Mouse (Mus musculus) thymus, adult 2 months (tissue): Measurements from ENCODE around the gene Syn2. TPM values are rescaled to one million over a fixed set of nuclear protein-coding genes. Genes with fewer than 3 reads are reported as not detected.

Source experiments
- DNase-seq: peaks from one replicate; pipeline ENCODE4 v3.0.0; 2021
- H3K27ac ChIP-seq: fragments of 200-500 bp; 2 replicates; pipeline ENCODE4 v1.5.1; 2012; ENCODE audit warnings: low read length, control low read depth; ENCODE audit not compliant: control insufficient read depth, insufficient read depth
- H3K27me3 ChIP-seq: fragments of 200-500 bp; 2 replicates; pipeline ENCODE4 v1.6.1; 2012; ENCODE audit warnings: mild to moderate bottlenecking, low read length, moderate library complexity, mixed read lengths; ENCODE audit not compliant: control insufficient read depth, insufficient read depth
- H3K36me3 ChIP-seq: fragments of 200-500 bp; 2 replicates; pipeline ENCODE4 v1.6.1; 2012; ENCODE audit warnings: mild to moderate bottlenecking, low read length, moderate library complexity; ENCODE audit not compliant: control insufficient read depth, insufficient read depth
- H3K4me1 ChIP-seq: fragments of 200-500 bp; replicated peaks from 2 replicates; pipeline ENCODE4 v1.6.1; 2012; ENCODE audit warnings: low read length; ENCODE audit not compliant: control insufficient read depth, insufficient read depth
- H3K4me3 ChIP-seq: fragments of 200-500 bp; 2 replicates; pipeline ENCODE4 v1.5.1; 2012; ENCODE audit warnings: mild to moderate bottlenecking, low read length, control low read depth, moderate library complexity; ENCODE audit not compliant: control insufficient read depth, insufficient read depth
- CTCF ChIP-seq: fragments of 200-500 bp; IDR thresholded peaks from 2 replicates; pipeline ENCODE4 v1.5.1; 2012; ENCODE audit warnings: mild to moderate bottlenecking, control low read depth, low read length, moderate library complexity, borderline replicate concordance; ENCODE audit not compliant: control insufficient read depth, poor library complexity, insufficient read depth; ENCODE audit errors: extremely low read depth
- POLR2A ChIP-seq: fragments of 200-500 bp; IDR thresholded peaks from 2 replicates; pipeline ENCODE4 v1.6.1; 2012; ENCODE audit warnings: mild to moderate bottlenecking, low read length, control low read depth, moderate library complexity; ENCODE audit not compliant: control insufficient read depth, poor library complexity, insufficient read depth; ENCODE audit errors: extremely low read depth
- WGBS: fragments of 180-500 bp; shearing (Covaris S2); methylation state at CpG from one replicate; pipeline ENCODE4 v1.1.7; 2018; 5-methylcytosine and 5-hydroxymethylcytosine counted together
- polyA plus RNA-seq: library from polyadenylated mRNA; depleted of rRNA; stranded (reverse); fragments of >200 nt; gene quantifications from 2 replicates; pipeline ENCODE4 v1.2.3, GENCODE M21; 2012

The Syn2 gene
- polyA plus RNA-seq, 1 experiment = 1.7 TPM

DNA sequence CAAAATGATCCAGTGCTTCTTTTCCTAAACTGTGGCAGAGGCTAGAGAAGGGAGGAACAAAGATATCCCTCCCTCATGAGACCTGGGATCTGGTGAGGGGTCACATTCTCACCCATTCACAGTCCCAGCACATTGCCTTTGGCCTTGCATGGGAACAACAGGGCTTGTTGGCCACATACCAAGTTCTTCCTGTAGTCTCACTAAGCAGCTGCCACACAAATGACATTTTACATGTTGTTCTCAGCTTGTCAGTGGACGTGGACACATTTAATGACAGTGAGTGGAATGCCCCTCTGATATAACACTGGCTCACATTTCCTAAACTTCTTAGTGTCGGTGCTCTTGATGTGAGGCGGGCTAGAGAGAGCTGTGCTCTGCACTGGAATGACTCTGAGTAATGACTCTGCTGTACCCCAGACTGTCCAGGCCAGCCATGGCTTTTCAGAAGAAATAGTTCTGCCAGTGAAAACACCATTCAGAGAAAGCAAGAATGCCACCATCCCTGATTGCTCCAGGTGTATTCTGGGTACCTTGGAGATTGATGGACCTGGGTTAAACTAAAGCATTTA is 106.5 kb downstream of the Syn2 start:
- no peak overlapping the region for H3K4me3 ChIP-seq
- no peaks in the 10 kb centered on the region for H3K27me3 ChIP-seq
- no peaks in the 10 kb centered on the region for H3K36me3 ChIP-seq
- H3K4me1 ChIP-seq = no peaks in the 10 kb centered on the region
- TF ChIP-seq POLR2A (no peak), CTCF (no peak)
- no peak overlapping the region for H3K27ac ChIP-seq
- no peak for DNase-seq
- 91% methylated on average over 3 of the region's 3 CpGs for WGBS

DNA sequence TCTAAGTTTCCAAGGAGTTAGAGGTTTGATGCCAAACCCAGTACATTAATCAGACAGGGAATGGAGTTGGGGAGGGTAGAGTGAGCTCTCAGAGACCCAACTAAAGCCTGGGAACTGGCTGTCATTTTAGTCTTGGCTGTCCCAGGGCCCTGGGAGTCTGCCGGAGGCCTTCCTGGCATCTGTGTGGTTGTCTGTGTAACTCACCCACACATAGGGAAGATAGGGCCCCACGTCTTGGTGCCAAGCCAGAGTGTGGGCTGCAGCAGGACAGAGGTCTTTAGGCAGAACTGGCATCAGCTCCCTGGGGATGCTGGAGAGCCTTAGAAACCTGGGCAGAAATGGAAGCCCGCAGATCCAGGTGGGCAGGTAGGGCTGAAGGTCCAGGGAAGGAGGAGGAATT is 107.2 kb downstream of the Syn2 start:
- Histone ChIP-seq H3K27ac (no peak overlapping the region), H3K27me3 (no peaks in the 10 kb centered on the region), H3K4me3 (no peak overlapping the region), H3K4me1 (no peaks in the 10 kb centered on the region), H3K36me3 (no peaks in the 10 kb centered on the region)
- no peak for DNase-seq
- TF ChIP-seq POLR2A = no peak
- TF ChIP-seq CTCF = no peak
- 96% methylated on average over 3 of the region's 3 CpGs for WGBS

DNA sequence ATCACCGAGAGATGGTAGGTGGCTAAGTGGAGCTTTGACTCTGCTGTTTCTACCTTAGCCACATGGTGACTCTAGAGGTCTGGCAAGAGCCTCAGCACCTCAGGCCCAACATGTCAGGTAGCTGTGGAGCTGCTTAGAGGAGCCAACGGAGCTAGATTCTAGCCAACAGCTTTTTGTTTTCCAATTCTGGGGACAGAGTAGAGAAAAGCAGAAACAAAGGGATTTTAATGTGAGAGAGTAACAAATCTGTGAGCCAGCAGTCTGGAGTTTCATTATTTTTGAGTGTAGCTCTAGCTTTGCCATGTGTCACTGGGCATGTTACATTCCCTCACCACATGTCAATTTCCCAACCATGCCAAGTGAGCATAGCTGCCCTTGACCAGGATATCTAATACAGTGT is 109.5 kb downstream of the Syn2 start:
- no peak for DNase-seq
- TF ChIP-seq CTCF (no peak), POLR2A (no peak)
- Histone ChIP-seq H3K27ac (no peak overlapping the region), H3K27me3 (no peaks in the 10 kb centered on the region), H3K36me3 (no peaks in the 10 kb centered on the region), H3K4me3 (no peak overlapping the region), H3K4me1 (no peaks in the 10 kb centered on the region)
- WGBS = 85% methylated on average over 2 of the region's 2 CpGs

- WGBS = 94% methylated on average over 3 of the region's 3 CpGs
- no peaks in the 10 kb centered on the region for H3K36me3 ChIP-seq
- H3K27me3 ChIP-seq = no peaks in the 10 kb centered on the region
- no peaks in the 10 kb centered on the region for H3K4me1 ChIP-seq
- no peak overlapping the region for H3K4me3 ChIP-seq
- TF ChIP-seq CTCF = no peak
- no peak for TF ChIP-seq POLR2A
- no peak for DNase-seq
- H3K27ac ChIP-seq = no peak overlapping the region
These were observed 110.9 kb downstream of the Syn2 start for GRCm38 (mm10) chr6:115245500-115246058.

- H3K27ac ChIP-seq = no peak overlapping the region
- no peak for DNase-seq
- no peak overlapping the region for H3K4me3 ChIP-seq
- 27% methylated on average over 13 of the region's 13 CpGs for WGBS
- H3K36me3 ChIP-seq = no peaks in the 10 kb centered on the region
- TF ChIP-seq CTCF (no peak), POLR2A (no peak)
- H3K27me3 ChIP-seq = no peaks in the 10 kb centered on the region
- no peaks in the 10 kb centered on the region for H3K4me1 ChIP-seq
These were observed 116.9 kb downstream of the Syn2 start for GRCm38 (mm10) chr6:115251531-115251985.

GRCm38 (mm10) chr6:115252099-115252873 is 117.6 kb downstream of the Syn2 start, which contains the start of gene Timp4:
TSS of gene Timp4 (minus strand) at chr6:115252205.
- Histone ChIP-seq H3K4me3 (no peak within 1 kb of the TSS), H3K4me1 (no peaks in the 10 kb centered on the region), H3K36me3 (no peaks in the 10 kb centered on the region), H3K27ac (no peak within 1 kb of the TSS), H3K27me3 (no peaks in the 10 kb centered on the region)
- 55% methylated on average over 10 of the region's 10 CpGs for WGBS
- TF ChIP-seq CTCF (no peak), POLR2A (no peak)
- DNase-seq = no peak
